Mouse (Mus musculus): ENCODE results near the gene Pdilt. TPM values are rescaled to one million over a fixed set of nuclear protein-coding genes. Genes with fewer than 3 reads are reported as not detected.
"Not testable (repeated sequence)": the region's sequence is repeated elsewhere in the genome, so short reads cannot be mapped to it uniquely, and the experiment has no call there.

Pdilt gene
- polyA plus RNA-seq (2016; fragmentation: Nextera tagmentation; extraction: Ambion mirVana), result not detected in 2 replicates

DNA sequence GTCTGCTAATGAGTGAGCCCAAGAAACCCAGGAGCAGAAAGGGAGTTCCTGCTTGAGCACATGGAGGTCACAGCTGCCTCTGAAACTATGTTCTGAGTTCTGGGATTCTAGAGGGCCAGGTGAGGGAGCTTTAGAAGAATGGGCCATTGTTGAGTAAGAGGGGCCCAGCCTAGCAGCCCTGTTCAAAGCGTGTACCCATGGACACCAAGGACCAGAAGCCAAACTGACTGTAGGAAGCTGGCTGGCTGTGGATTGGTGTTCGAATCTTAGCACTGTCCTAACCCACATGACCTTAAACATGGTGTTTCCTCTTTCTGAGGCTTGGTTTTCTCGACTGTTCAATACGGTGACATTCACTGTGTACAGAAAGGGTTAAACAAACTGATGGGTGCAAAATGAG, at the start of gene Pdilt:
Pdilt (minus strand) TSS at position 101 of the 400 bp plus-strand sequence.
- Histone ChIP-seq H3K9ac (no peak within 1 kb of the TSS), H3K4me2 (replicated peaks) (no peak within 1 kb of the TSS), H3K27me3 (no peaks in the 10 kb centered on the region), H3K4me1 (no peaks in the 10 kb centered on the region), H3K36me3 (no peaks in the 10 kb centered on the region), H3K27ac (no peak within 1 kb of the TSS), H3K4me3 (no peak within 1 kb of the TSS), H3K9me3 (no peaks in the 10 kb centered on the region)
- no peak for ATAC-seq (ENCODE audit: insufficient number of reproducible peaks, insufficient read depth, low FRiP score, low TSS enrichment)
- WGBS, result 70% methylated on average over 4 of the region's 4 CpGs

DNA sequence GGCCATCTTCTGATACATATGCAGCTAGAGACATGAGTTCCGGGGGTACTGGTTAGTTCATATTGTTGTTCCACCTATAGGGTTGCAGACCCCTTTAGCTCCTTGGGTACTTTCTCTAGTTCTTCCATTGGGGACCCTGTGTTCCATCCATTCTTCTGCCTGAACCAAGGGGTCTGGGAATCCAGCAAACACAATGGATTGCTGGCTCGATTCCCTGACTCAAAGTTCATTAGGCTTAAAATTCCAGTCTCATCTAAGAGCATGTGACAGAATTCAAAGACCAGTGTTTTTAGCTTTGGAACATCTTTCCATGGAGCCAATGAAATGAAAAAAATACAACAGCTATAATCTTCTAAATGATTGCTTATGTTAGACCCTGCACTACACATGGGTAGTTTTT, 39.2 kb upstream of the Pdilt start:
- H3K4me3 ChIP-seq; ATAC-seq (ENCODE audit: insufficient number of reproducible peaks, insufficient read depth, low FRiP score, low TSS enrichment); H3K4me2 ChIP-seq (replicated peaks); H3K36me3 ChIP-seq; H3K27me3 ChIP-seq; H3K4me1 ChIP-seq; H3K9ac ChIP-seq; H3K9me3 ChIP-seq; H3K27ac ChIP-seq: not testable (repeated sequence)
- WGBS, result 81% methylated on average over 2 of the region's 2 CpGs

DNA sequence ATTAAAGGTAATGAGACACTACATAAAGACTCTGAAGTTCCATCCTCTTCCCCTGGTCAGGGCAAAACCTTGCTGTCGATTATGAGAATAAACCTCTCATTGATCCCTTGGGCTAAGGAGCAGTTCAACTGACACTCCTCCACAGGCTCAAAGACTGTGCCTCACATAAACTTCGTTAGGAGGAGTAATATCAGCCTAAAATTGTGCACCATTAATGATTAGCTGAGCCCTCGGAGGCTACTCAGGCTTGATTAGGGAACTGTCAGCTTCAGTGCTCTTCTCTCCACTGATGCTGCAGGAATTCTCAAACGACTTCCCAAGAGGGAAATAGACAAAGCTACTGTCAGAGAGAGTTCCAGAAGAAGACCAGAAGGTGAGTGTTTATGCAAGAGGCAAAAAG, 38.2 kb upstream of the Pdilt start:
- Histone ChIP-seq H3K9ac (no peak overlapping the region), H3K27ac (no peak overlapping the region), H3K36me3 (no peaks in the 10 kb centered on the region), H3K27me3 (no peaks in the 10 kb centered on the region), H3K9me3 (no peaks in the 10 kb centered on the region), H3K4me1 (no peaks in the 10 kb centered on the region), H3K4me2 (replicated peaks) (no peak overlapping the region), H3K4me3 (no peak overlapping the region)
- ATAC-seq (ENCODE audit: insufficient number of reproducible peaks, insufficient read depth, low FRiP score, low TSS enrichment), result no peak
- WGBS, result 50% methylated on average over 4 of the region's 4 CpGs

DNA sequence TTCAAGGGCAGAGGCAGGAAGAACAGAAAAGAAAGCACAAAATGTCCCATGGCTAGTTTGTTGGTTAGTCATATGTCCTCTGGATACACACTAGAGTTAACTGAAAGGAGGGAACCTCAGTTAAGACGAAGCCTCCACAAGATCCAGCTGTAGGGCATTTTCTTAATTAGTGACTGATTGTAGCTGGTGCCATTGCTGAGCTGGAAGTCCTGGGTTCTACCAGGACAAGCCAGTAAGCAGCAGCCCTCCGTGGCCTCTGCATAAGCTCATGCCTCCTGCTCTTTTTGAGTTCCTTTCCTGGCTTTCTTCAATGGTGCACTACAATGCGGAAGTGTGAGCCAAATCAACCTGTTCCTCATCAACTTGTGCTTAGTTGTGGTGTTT, 37.2 kb upstream of the Pdilt start:
- no peak overlapping the region for H3K4me3 ChIP-seq
- no peaks in the 10 kb centered on the region for H3K36me3 ChIP-seq
- no peak for ATAC-seq (ENCODE audit: insufficient number of reproducible peaks, insufficient read depth, low FRiP score, low TSS enrichment)
- H3K9me3 ChIP-seq, result no peaks in the 10 kb centered on the region
- H3K9ac ChIP-seq, result no peak overlapping the region
- 75% methylated on average over 3 of the region's 3 CpGs for WGBS
- H3K27me3 ChIP-seq, result no peaks in the 10 kb centered on the region
- no peak overlapping the region for H3K4me2 ChIP-seq (replicated peaks)
- H3K27ac ChIP-seq, result no peak overlapping the region
- H3K4me1 ChIP-seq, result no peaks in the 10 kb centered on the region

- WGBS, result 79% methylated on average over 3 of the region's 3 CpGs
- Histone ChIP-seq H3K9me3 (no peaks in the 10 kb centered on the region), H3K4me2 (replicated peaks) (no peak overlapping the region), H3K4me3 (no peak overlapping the region), H3K9ac (no peak overlapping the region), H3K27ac (no peak overlapping the region), H3K27me3 (no peaks in the 10 kb centered on the region), H3K4me1 (no peaks in the 10 kb centered on the region), H3K36me3 (no peaks in the 10 kb centered on the region)
- no peak for ATAC-seq (ENCODE audit: insufficient number of reproducible peaks, insufficient read depth, low FRiP score, low TSS enrichment)
These were observed 36.6 kb upstream of the Pdilt start for GRCm38 (mm10) chr7:119559789-119560451.

GRCm38 (mm10) chr7:119554040-119554439, 30.8 kb upstream of the Pdilt start, which contains the start of gene Acsm2:
Acsm2 (plus strand) TSS chr7:119554340.
- H3K4me2 ChIP-seq (replicated peaks), result no peak within 1 kb of the TSS
- no peaks in the 10 kb centered on the region for H3K9me3 ChIP-seq
- no peaks in the 10 kb centered on the region for H3K4me1 ChIP-seq
- no peak for ATAC-seq (ENCODE audit: insufficient number of reproducible peaks, insufficient read depth, low FRiP score, low TSS enrichment)
- H3K9ac ChIP-seq, result no peak within 1 kb of the TSS
- H3K36me3 ChIP-seq, result no peaks in the 10 kb centered on the region
- 84% methylated on average over 1 of the region's 1 CpGs for WGBS
- no peak within 1 kb of the TSS for H3K4me3 ChIP-seq
- no peaks in the 10 kb centered on the region for H3K27me3 ChIP-seq
- H3K27ac ChIP-seq, result no peak within 1 kb of the TSS

DNA sequence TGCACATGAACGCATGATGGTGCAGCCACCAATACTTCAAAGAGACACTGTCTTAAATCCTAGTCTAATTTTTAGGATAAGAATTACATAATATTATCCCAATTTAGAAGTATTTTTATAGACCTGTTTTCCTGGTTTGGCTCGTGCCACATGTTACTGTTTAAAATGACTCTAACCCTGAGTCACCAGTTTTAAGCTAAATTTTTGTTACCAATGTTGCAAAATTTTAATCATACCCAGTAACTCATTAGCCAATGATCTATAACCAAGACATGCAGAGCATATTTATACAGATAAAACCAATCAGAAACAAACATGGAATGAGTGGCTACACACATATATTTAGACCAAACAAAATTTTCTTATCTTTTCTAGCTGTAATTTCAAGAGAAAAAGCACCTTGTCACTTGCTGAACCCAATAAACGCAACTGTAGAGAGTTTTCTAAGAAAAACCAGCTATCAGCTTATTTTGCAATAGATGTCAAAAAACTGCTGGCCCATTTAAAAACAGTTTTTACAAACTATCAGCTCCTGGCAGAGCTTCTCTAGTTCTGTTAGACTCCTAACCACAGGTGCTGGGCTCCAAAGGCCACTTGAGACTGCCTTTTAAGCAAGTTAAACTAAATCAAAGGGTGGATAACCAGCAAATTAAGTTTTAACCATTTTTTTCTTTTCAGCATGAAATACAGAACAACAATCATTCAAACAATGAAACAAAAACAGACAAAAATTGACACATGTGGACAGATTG, 27.4 kb upstream of the Pdilt start:
- Histone ChIP-seq H3K27ac (no peak overlapping the region), H3K27me3 (no peaks in the 10 kb centered on the region), H3K4me2 (replicated peaks) (no peak overlapping the region), H3K36me3 (no peaks in the 10 kb centered on the region), H3K4me1 (no peaks in the 10 kb centered on the region), H3K9me3 (no peaks in the 10 kb centered on the region), H3K9ac (no peak overlapping the region), H3K4me3 (no peak overlapping the region)
- 90% methylated on average over 3 of the region's 3 CpGs for WGBS
- ATAC-seq (ENCODE audit: insufficient number of reproducible peaks, insufficient read depth, low FRiP score, low TSS enrichment), result no peak

DNA sequence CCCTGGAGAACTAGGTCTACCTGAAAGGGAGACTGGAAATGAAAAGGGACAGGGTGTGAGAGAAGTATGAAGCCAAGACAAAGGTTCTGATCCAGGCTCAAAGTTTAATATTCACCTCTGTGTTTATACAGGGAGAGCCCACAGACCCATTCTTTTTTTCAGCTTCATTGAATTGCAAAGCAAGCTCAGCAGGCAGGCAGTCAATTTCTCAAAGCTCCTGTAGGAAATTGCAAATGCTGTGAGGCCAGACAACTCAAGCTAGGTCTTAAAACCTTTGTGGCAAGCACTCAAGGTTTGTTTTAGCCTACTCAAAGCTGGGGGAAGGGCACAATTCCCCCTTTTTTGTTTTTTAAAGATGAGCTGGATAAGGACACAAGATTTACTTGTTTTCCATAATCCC, 22.3 kb upstream of the Pdilt start:
- no peak for ATAC-seq (ENCODE audit: insufficient number of reproducible peaks, insufficient read depth, low FRiP score, low TSS enrichment)
- H3K9me3 ChIP-seq, result no peaks in the 10 kb centered on the region

DNA sequence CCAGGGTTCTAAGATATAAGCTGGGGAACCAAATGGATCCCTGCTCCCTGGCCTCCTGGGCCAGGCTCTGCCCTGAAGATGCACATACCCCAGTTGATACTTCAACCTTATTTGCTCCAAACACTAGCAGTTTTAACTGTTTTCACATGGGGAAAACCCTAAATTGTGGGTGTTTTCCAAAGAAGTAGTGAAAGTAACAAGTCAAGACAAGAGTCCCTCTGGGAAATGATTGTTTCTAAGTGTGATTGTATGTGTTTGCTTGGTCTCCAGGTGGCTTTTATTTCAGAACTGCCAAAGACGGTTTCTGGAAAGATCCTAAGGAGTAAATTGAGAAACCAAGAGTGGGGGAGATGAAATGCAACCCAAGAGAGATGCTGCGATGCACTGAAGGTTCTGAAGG, 19.2 kb upstream of the Pdilt start:
- no peak overlapping the region for H3K4me3 ChIP-seq
- WGBS, result 68% methylated on average over 2 of the region's 2 CpGs

More for the DNA sequence above, 22.3 kb upstream of the Pdilt start:
- no peaks in the 10 kb centered on the region for H3K27me3 ChIP-seq
- no peak overlapping the region for H3K27ac ChIP-seq
- H3K4me1 ChIP-seq, result no peaks in the 10 kb centered on the region
- no peak overlapping the region for H3K9ac ChIP-seq
- no peak overlapping the region for H3K4me3 ChIP-seq
- no peaks in the 10 kb centered on the region for H3K36me3 ChIP-seq
- no peak overlapping the region for H3K4me2 ChIP-seq (replicated peaks)

DNA sequence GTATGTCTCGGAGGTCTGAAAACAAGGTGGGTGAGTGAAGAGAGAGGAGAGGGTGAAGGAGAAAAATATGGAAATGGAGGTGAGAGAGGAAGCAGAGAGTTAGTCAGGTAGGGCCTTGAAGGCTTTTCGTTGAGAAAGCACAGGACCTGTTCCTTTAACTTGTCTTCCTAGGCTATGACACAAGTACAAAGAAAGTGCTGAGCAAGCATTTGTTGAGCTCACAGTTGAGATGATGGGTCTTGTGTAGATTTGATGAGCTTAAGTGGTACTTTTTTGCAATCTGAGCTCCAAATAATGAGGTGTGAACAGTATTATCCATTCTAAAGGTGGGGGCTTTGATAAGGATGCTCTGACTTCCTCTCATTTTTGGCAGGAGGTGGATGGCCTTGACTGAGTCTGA, 11.1 kb upstream of the Pdilt start:
- ATAC-seq (ENCODE audit: insufficient number of reproducible peaks, insufficient read depth, low FRiP score, low TSS enrichment), result no peak
- Histone ChIP-seq H3K4me1 (no peaks in the 10 kb centered on the region), H3K9me3 (no peaks in the 10 kb centered on the region), H3K27me3 (no peaks in the 10 kb centered on the region), H3K4me2 (replicated peaks) (no peak overlapping the region), H3K27ac (no peak overlapping the region), H3K36me3 (no peaks in the 10 kb centered on the region), H3K9ac (no peak overlapping the region), H3K4me3 (no peak overlapping the region)
- 90% methylated on average over 2 of the region's 2 CpGs for WGBS

More for the DNA sequence above, 19.2 kb upstream of the Pdilt start:
- H3K27me3 ChIP-seq, result no peaks in the 10 kb centered on the region
- no peak overlapping the region for H3K27ac ChIP-seq
- no peak overlapping the region for H3K9ac ChIP-seq
- ATAC-seq (ENCODE audit: insufficient number of reproducible peaks, insufficient read depth, low FRiP score, low TSS enrichment), result no peak
- H3K4me2 ChIP-seq (replicated peaks), result no peak overlapping the region
- no peaks in the 10 kb centered on the region for H3K4me1 ChIP-seq
- no peaks in the 10 kb centered on the region for H3K9me3 ChIP-seq
- no peaks in the 10 kb centered on the region for H3K36me3 ChIP-seq

DNA sequence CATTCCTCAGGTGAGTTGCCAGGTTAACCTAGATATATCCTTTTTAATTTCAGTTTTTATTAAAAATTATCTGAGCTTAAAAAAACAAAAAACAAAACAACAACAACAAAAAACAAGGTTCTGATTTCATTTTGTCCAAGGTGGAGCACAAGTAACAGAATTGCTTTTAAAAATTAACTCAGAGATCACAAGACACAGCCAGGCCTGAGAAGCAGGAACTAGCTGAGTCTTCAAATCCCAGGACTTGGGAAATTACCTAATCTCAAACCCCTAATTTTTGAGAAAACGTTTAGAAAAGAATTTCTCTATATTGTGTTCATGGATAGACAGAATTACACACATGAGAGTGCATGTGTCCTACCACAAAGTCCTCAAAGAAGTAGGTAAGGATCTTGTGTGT, 9.6 kb upstream of the Pdilt start:
- Histone ChIP-seq H3K9ac (no peak overlapping the region), H3K9me3 (no peaks in the 10 kb centered on the region), H3K4me3 (no peak overlapping the region), H3K27me3 (no peaks in the 10 kb centered on the region), H3K36me3 (no peaks in the 10 kb centered on the region), H3K27ac (no peak overlapping the region), H3K4me2 (replicated peaks) (no peak overlapping the region), H3K4me1 (no peaks in the 10 kb centered on the region)
- no peak for ATAC-seq (ENCODE audit: insufficient number of reproducible peaks, insufficient read depth, low FRiP score, low TSS enrichment)
- WGBS, result 68% methylated on average over 1 of the region's 1 CpGs

- ATAC-seq (ENCODE audit: insufficient number of reproducible peaks, insufficient read depth, low FRiP score, low TSS enrichment), result no peak
- WGBS, result 70% methylated on average over 7 of the region's 7 CpGs
- Histone ChIP-seq H3K9ac (no peak overlapping the region), H3K4me1 (no peaks in the 10 kb centered on the region), H3K4me2 (replicated peaks) (no peak overlapping the region), H3K27ac (no peak overlapping the region), H3K36me3 (no peaks in the 10 kb centered on the region), H3K4me3 (no peak overlapping the region), H3K9me3 (no peaks in the 10 kb centered on the region), H3K27me3 (no peaks in the 10 kb centered on the region)
These were observed 5.3 kb upstream of the Pdilt start for GRCm38 (mm10) chr7:119528617-119529016.

All from embryonic facial prominence, embryonic 12.5 days (tissue).